Mouse (Mus musculus): Measurements from ENCODE around the gene Pdcd2l. TPM values are rescaled to one million over a fixed set of nuclear protein-coding genes. Genes with fewer than 3 reads are reported as not detected.

Pdcd2l gene
- 34.5 TPM for total RNA-seq (2023)

DNA sequence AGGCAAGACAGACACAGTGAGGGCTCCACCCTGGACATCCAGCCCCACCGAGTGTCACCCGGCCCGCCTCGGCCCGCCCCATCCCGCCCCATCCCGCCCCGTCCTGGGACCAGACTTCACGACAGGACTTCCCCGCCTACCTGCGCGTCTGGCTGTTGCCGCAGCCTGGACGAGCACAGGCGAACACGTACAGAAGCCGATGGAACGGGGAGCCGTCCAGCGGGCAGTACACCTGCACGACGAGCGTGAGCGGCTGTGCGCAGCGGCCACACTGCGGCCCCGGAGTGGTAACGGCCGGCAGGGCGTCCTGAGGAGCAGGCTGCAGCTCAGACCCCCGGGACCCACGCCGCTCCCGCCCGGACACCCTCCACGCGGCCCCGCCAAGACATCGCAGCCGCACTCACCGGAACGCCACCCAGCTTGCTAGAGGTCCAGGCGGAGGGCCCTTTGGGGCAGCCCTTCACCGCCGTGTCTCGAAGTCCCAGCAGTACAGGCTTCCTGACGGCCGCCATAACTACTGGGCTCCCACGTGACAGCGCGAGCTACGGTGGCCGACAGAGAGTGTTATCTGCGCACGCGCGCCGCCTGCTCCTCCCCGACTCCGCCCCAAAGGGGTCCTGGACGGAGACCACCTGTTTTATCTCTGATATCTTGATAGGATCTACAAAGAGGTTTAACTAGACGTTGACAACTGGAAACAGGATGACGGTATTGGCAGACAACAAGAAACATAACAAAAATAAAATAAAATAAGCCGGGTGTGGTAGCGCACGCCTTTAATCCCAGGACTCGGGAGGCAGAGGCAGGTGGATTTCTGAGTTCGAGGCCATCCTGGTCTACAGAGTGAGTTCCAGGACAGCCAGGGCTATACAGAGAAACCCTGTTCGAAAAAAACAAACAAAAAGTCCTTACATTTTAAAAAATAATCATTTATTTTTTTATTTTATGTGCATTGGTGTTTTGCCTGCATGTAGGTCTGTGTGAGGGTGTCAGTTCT lies at the start of gene Pdcd2l:
Pdcd2l (minus strand) TSS at position 530 of the 997 bp plus-strand sequence.

DNA sequence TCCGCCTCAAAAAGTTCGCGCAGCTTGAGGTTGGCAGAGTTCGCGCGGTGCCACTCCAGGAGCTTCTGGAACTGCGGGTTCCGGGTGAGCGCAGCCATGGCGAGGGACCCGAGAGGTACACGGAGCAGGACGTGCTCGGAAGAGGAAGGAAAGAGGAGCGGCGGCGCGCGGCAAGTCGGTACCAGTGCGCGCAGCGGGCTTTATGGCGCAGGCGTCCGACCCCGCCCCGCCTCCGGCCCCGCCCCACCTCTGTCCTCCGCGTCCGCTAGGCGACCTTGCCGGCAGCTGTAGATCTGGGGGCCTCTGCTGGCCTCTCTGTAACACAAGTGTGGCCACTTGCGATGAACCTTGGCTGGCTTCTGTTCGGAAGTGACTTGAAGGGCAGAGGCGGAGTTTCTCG lies 33.7 kb upstream of the Pdcd2l start, which contains the start of gene Gpi1:
Gpi1 (minus strand) TSS at position 221 of the 400 bp plus-strand sequence.

DNA sequence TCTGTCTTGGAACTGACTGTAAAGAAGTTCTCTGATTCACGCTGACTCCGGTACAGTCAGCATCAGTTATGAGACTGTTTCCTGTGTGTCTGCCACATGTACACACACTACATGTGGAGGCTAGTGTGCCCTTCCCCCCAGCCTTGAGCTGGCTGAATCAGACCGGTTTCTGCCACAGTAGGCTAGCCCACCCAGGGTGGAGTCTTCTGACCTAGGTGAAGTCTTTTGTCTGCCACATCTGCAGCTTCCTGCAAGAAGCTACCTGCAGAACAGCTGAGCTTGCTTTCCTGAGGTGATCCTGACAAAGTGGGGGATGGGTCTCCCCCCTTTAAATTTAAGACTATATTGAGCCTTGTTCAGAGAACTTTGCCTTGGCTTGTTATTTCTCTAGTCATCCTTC lies 27.0 kb downstream of the Pdcd2l start, which contains the start of gene Uba2:
Uba2 (minus strand) TSS at position 146 of the 400 bp plus-strand sequence.

Other genes starting within 250 kb of the Pdcd2l start
- gene Scgb2b27, start 182.7 kb downstream of the Pdcd2l start, total RNA-seq (2023) = not detected
- gene Scgb1b27, start 175.2 kb downstream of the Pdcd2l start, total RNA-seq (2023) = not detected
- gene Scgb1b30, start 101.2 kb downstream of the Pdcd2l start, total RNA-seq (2023) = not detected
- gene Wtip, start 63.4 kb downstream of the Pdcd2l start, total RNA-seq (2023) = not detected
- gene Uba2, start 27.1 kb downstream of the Pdcd2l start, total RNA-seq (2023) = 79.6 TPM
- gene Gpi1, start 33.7 kb upstream of the Pdcd2l start, total RNA-seq (2023) = 264 TPM
- gene Gm6096, start 54.4 kb upstream of the Pdcd2l start, total RNA-seq (2023) = not detected
- 41.7 TPM for gene 4931406P16Rik, start 116.9 kb upstream of the Pdcd2l start, total RNA-seq (2023)
- 189 TPM for gene Lsm14a, start 196.7 kb upstream of the Pdcd2l start, total RNA-seq (2023)